Mouse (Mus musculus) brain, adult 10 weeks (tissue): ENCODE data around the gene B3gat3. TPM values are rescaled to one million over a fixed set of nuclear protein-coding genes. Genes with fewer than 3 reads are reported as not detected.

Source experiments
- polyA plus RNA-seq: library from polyadenylated mRNA; stranded (reverse); fragments of 350-450 nt; fragmentation: Illumina TruSeq; extraction: RNeasy Lipid Tissue Mini Kit (QIAGEN cat#74804); gene quantifications from one replicate; pipeline ENCODE4 v1.2.3, GENCODE M21; 2015; ENCODE audit warnings: low read depth, low replicate concordance

The B3gat3 gene
- polyA plus RNA-seq, 1 experiment from 2014 or later: 219 TPM

Other genes starting within 250 kb of the B3gat3 start
- 155 TPM for gene Slc3a2, start 197.0 kb upstream of the B3gat3 start, polyA plus RNA-seq
- 52.0 TPM for gene Wdr74, start 184.5 kb upstream of the B3gat3 start, polyA plus RNA-seq
- gene 1700092M07Rik, start 179.7 kb upstream of the B3gat3 start, polyA plus RNA-seq: not detected
- 93.3 TPM for gene Stx5a, start 179.0 kb upstream of the B3gat3 start, polyA plus RNA-seq
- 89.5 TPM for gene Nxf1, start 163.3 kb upstream of the B3gat3 start, polyA plus RNA-seq
- 109 TPM for gene Tmem223, start 149.4 kb upstream of the B3gat3 start, polyA plus RNA-seq
- gene Tmem179b, start 145.9 kb upstream of the B3gat3 start, polyA plus RNA-seq: 11.0 TPM
- 12.2 TPM for gene Taf6l, start 134.0 kb upstream of the B3gat3 start, polyA plus RNA-seq
- 206 TPM for gene Polr2g, start 121.8 kb upstream of the B3gat3 start, polyA plus RNA-seq
- gene Zbtb3, start 117.8 kb upstream of the B3gat3 start, polyA plus RNA-seq: 4.3 TPM
- 38.9 TPM for gene Ttc9c, start 101.0 kb upstream of the B3gat3 start, polyA plus RNA-seq
- gene Hnrnpul2, start 100.4 kb upstream of the B3gat3 start, polyA plus RNA-seq: 102 TPM
- not detected for gene AC129217.1, start 90.6 kb upstream of the B3gat3 start, polyA plus RNA-seq
- gene Bscl2, start 82.9 kb upstream of the B3gat3 start, polyA plus RNA-seq: 92.5 TPM
- 191 TPM for gene Gng3, start 81.2 kb upstream of the B3gat3 start, polyA plus RNA-seq
- gene Lrrn4cl, start 69.6 kb upstream of the B3gat3 start, polyA plus RNA-seq: 0.82 TPM
- 140 TPM for gene Ubxn1, start 48.9 kb upstream of the B3gat3 start, polyA plus RNA-seq
- gene Uqcc3, start 39.5 kb upstream of the B3gat3 start, polyA plus RNA-seq: 52.0 TPM
- 15.7 TPM for gene Lbhd1, start 36.6 kb upstream of the B3gat3 start, polyA plus RNA-seq
- not detected for gene Gm49403, start 36.4 kb upstream of the B3gat3 start, polyA plus RNA-seq
- gene 1810009A15Rik, start 31.5 kb upstream of the B3gat3 start, polyA plus RNA-seq: 47.2 TPM
- gene Gm49416, start 31.4 kb upstream of the B3gat3 start, polyA plus RNA-seq: not detected
- 12.2 TPM for gene Ints5, start 27.4 kb upstream of the B3gat3 start, polyA plus RNA-seq
- 81.9 TPM for gene Ganab, start 22.3 kb upstream of the B3gat3 start, polyA plus RNA-seq
- gene Rom1, start 9.0 kb downstream of the B3gat3 start, polyA plus RNA-seq: 10.4 TPM
- 10.3 TPM for gene Eml3, start 9.2 kb downstream of the B3gat3 start, polyA plus RNA-seq
- gene Mta2, start 21.5 kb downstream of the B3gat3 start, polyA plus RNA-seq: 42.2 TPM
- 16.9 TPM for gene Tut1, start 33.5 kb downstream of the B3gat3 start, polyA plus RNA-seq
- gene Eef1g, start 46.7 kb downstream of the B3gat3 start, polyA plus RNA-seq: 367 TPM
- 5.2 TPM for gene Ahnak, start 68.9 kb downstream of the B3gat3 start, polyA plus RNA-seq
- not detected for gene Scgb1a1, start 167.6 kb downstream of the B3gat3 start, polyA plus RNA-seq
- 116 TPM for gene Asrgl1, start 215.3 kb downstream of the B3gat3 start, polyA plus RNA-seq